Mouse (Mus musculus) kidney, postnatal 36 days (tissue): Measurements from ENCODE around the gene Bank1.

Experiments
- DNase-seq, 2 experiments: peaks; one replicate each; pipeline ENCODE4 v3.0.0; 2021 to 2022; ENCODE audit warnings: mixed read lengths in 2 of 2

Bank1 gene

DNA sequence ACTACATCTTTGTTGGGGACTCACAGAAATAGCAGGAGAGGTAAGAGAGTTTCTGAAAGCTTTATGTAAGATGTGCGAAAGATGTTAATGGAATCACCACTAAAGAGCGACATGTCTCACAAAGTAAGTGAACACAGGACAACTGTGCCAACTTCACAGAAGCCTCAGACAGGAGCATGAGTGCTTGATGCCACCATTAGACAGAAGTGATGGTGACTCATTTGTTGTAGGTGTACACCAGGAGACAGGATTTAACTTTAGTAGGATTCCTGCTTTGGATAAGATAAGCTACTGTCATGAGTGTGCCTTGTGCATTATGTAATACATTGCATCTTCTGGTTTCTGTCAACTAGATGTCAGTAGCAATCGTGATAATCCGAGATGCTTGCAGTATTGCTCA is 74.3 kb downstream of the Bank1 start:
- DNase-seq = no peak

DNA sequence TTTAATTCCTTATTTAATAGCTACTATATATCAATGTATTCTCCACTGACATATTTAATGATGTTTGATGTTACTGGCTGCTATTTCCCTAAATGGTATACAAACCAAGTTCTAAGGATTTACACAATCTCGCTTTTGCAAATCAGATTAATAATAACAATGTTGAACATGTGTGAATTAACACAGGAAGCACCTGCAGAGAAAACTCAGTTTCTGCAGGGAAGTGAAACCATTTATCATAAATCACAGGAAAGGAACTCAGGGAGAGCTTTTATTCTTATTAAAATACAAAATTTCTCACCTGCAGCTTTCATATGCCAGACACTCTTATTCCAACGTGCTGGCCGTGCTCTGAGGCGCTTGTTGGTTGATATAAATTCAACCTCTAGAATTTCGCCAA is 78.5 kb downstream of the Bank1 start:
- no peak for DNase-seq

DNA sequence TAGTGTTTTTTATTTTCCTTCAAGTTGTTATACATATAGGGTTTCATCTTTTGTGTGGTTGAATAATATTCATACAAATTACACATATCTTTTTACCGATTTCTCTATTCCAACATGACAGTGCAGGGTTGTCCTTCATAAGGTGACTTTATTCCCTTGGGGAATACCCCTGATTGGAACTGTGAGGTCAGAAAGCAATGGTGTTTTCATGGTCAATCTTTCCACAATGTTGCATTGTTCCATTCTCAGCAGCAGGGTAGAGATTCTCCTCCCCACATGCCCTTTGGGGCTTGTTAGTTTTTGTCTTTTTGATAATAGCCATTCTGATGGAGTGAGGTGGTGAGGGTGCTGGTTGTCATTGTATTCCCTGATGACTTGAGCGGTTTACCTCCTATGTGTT is 80.9 kb downstream of the Bank1 start:
- no peak for DNase-seq

DNA sequence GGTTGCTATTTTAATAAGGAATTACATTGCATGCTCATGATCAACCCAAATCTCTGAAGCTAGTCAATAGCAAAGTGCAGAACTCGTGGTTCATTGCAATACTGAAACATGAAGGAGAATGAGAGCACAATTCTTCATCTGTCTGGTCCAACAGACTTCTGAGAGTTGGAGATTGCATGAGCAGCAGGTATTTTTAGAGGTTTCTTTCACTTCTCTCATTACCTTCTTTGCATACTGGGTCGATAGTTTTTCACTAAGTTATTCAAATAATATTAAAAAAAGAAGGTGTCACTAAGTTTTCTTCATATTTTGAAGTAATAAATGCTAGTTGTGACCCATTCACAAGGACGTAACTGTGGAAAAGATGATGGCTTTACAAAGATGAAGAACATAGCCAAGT is 87.1 kb downstream of the Bank1 start:
- no peak for DNase-seq

DNA sequence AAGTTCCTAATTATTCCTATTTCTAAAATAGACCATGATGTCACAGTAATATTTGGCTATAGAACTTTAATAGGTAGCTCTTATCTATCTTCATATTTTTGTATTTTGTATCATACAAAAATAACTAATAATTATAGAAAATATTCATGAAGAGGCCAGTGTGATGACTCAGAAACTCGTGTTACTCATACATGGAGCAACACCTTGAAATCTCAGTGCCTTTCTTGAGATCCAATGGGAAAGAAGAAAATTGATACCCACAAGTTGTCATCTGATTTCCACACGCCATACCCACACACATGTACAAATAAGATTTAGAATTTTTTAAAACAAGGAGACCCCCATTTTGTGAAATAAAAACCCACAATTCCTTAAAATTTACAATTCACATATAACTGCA is 92.4 kb downstream of the Bank1 start:
- no peak for DNase-seq

DNA sequence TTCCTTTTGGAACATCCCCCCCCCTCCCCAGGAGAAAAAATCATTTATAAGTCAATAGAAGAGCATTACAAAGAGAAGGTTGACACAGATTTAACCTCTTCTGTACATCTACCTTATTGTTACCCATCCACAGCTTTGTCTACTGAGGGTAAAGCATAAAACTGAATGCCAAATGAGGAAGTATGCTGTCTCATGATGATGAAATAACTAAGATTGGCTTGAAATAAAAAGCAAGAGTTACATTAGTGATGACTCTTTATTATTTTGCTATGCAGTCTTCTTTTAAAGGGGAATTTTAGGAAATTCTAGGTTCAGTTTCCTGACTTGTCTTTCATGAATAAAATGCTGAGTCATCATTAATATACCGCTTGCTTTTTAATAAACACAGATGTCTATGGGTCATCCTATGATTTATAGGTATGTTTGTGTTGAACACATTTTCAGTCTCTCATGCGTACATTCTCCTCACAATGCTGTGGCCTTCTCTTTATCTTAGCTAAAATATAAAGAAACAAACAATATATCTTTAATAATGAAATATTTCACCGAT is 95.2 kb downstream of the Bank1 start:
- DNase-seq = no peak

DNA sequence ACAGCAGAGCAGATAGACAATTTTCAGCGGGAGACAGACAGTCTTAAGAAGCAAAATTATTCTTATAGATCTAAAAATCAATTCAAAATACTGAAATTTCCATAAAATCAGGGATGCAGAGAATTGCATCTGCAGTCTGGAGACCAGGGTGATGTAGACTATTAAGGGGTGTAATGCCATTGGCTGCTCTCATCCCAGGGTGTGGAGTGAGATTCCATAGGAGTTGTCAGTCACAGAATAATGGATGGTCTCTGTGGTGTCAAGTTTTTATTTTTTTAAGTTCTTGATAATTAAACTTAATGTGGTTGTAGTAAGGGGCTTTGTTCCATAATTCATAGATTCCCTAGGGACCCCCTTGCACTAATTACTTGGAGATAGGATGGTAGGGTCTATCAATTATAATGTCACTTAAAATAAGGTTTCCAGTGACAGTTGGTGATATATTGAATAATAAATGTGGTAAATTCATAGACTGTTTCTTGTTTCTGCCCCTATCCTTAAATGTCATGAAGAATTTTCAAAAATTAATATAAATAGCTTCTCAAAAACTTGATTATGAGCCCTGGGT is 136.1 kb downstream of the Bank1 start:
- DNase-seq = no peak

DNA sequence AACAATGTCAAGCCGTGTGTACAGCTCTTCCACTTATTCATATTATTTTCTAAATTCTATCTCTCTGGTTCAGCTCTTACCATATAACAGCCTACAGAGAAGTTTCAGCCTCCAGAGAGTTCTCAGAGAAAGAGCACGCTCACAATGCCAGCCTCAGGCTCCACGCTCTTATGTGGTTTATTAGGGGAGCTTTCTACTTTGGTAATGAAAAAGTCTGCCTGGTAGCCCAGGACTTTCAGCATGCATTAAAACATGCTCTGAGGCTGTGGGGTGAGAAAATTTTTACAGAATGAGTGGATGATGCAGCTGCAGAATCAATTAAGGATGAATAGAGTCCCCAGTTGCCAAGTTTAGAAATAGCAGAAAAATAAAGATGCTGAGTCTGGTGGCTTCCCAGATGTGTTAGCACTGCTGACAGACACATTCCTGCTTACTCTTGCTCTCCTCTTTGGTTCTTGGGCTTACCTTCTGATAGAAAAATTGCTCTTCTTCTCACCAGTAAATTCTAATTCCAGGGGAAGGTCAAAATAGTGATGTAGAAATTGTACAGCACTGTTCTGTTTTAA is 139.2 kb downstream of the Bank1 start:
- DNase-seq = no peak

DNA sequence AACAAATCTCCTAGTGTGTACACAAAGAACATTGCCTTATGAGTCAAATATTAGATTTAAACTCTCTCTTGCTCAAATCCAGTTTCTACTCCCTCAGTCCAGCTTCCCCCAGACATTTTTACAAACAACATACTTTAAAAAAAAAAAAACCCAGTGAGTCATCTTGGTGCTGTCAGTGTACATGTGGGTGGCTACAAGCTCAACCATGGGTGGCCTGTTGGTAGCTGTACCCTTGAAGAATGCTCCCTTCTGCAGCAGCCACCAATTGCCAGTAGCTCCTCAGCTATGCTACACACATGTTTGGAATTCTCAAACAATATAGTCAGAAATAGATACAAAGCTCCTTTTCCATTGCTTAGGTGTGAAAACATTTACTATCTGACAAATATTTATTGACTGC is 154.2 kb downstream of the Bank1 start:
- DNase-seq = no peak

DNA sequence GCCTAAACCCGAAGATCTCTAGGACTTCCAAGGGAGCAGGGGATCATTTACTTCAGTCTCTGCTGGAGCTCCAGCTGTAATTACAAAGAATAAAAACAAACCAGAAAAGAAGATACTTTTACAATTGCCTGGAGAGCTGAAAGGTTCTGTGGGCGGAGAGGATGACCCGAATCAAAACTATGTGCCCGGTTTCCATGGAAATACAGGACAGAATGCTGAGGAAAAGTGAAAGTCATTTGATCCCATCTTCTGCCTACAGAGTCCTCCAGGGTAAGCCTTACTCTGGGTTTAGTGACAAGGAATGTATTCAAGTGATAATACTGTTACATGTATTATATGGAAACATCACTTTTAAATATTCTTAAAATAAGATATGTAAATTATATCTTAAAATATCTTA is 157.8 kb downstream of the Bank1 start:
- no peak for DNase-seq

DNA sequence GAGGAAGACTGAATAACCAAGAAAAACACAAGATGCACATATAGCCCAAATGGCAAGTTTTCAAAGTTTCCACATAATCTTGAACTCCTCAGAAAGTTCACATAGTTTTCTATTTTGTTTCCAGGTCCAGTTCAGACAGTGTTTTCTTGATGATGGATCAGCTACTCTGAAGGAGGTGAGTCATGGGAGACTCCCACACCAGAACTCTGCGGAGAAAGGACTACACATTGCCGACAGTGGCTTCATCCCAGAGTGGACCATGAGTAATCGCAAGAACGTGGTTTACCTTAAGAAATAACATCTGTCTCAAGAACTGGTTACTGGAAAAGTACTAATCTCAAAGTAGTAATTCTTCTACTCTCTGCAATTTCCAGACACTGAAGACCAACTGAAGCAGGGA is 159.2 kb downstream of the Bank1 start:
- DNase-seq = no peak

DNA sequence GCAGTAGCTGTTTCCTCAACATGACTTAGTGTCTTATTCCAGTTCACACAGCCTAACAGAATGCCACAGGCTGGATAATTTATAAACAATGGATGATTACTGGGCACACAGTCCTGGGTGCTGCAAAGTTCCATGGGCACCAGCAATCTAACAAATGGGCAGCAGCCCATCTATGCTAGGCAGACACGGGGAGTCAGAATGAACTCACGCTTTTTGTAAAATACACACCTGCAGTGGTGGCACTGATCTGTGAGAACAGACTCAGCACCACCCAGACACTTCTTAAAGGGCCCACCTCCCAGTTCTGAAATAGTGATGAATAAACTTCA is 159.9 kb downstream of the Bank1 start:
- no peak for DNase-seq

DNA sequence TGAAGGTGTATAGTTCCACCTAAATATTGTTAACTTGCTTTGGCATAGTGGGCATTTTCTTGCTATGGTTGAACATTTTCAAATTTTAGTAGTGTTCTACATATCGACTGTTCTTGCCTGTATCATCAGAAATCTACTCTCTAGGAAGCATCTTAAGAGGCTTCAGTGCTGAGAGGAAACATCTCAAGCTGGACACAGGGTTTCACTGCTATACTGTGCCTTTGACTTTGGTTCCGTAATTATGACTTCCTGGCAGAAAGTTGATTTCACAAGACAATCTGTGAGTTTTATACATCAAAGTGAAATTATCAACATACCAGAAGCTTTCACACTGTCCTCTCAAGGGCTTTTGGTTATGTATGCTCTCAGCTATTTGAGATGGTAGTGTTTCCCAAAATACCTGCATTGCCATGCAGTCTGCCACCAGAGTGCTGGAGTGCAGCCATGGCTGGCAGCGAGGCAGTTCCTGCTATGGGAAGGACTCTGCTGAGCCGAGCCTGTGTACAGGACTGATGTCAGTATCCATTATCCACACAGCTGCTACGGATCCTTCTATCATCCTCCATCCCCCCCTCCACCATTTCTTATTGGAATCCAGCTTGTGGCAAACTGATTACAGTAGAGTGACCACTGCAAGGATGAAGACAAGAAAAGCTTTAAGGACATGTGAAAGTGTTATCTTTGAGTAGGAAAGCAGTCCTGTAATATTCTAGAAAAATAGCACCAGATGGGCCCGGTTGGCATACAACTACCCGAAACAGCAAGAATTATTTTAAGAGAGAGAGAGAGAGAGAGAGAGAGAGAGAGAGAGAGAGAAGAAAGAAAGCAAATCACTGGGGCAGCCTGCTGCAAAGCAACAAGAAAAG is 160.5 kb downstream of the Bank1 start:
- DNase-seq = peak in 1 of 2 experiments; percentile 5

DNA sequence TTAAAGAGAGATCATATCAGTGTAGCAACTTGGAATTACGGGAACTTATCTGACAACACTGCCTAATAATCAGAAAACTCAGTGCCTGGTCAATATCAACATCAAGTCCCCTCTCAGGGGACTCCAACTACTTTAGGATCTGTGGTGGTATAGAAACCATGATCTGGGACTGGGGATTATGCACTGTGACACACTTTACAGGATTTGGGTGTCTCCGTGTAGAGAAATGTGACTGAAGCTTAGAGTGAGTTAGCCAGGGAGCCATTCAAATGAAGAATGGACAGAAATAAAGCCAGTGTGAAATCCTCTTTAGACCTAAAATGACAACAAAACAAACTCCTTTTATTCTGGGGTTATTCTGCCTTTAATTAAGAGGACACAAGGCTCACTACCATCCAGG is 167.8 kb downstream of the Bank1 start:
- DNase-seq = no peak

DNA sequence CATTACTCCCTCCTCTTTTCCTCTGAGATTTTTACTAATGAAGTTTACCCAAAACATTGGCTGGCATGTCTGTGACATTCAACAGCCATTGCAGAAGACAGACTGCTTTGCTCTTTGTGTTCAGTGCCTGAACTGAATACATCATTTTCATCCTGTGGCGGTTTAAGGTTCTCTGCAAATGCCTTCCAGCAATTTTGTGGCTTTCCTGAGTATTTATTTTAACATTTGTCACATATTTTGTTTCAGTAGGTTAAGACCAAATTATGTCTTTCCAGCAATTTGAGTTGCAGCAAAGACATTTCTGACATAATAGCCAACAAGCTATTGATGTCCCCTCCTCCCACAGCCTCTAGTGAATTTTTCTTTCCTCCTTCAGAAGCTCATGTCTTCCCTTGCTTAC is 170.3 kb downstream of the Bank1 start:
- DNase-seq = no peak

DNA sequence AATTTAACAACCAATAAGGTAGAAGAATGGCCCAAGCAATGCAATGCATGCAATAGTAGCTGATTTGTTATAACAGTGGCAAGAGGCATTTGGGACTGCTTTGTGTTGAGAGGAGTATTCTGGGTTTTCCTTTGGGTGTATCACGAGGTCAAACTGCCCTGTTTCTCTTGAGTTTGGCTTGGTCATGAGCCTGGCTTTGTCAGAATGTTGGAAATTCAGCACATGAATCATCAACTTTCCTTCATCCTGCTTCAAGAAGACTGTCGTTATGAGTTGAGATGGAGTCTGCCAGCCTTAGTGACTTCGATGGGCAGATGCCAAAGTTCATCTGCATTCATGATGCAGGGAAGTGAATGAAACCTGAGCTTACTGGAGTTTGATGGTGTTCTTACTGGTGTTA is 175.0 kb downstream of the Bank1 start:
- no peak for DNase-seq

DNA sequence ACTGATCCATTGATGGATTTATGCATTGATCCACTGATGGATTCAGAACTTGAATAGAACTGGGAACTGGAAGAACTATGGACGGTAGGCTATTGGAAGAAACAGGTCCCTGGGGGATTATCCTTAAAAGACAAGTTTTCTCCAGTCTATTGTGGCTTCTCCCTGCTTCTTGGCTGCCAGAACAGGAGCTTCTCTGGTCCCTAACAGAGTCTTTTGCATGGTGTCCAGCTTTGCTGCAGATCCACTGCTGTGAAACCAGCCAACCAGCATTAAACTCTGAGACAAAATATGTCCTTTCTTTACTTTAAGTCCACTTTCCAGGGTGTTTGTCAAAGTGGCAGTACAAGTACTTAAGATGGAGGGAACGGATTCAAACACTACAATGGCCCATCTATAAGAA is 178.7 kb downstream of the Bank1 start:
- no peak for DNase-seq

DNA sequence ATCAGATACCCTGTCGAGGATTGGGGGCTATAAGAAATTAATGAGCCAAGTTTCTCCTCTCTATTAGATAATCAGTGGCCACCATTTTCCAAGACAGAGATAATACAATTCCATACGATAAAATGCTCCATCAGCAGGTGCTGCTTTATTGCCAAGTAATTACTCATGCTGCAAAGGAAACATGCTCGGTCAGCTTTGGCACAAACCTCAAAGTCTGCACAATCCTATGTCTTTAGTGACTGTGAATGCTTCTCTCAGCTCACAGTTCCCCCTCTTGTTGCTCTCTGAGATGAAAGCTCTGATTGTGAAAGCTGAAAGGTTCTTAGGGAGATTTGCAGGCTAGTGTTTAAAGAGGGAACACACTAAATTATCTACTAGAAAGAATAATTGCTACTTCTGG is 193.9 kb downstream of the Bank1 start:
- peak in 1 of 2 experiments; percentile 4 for DNase-seq

DNA sequence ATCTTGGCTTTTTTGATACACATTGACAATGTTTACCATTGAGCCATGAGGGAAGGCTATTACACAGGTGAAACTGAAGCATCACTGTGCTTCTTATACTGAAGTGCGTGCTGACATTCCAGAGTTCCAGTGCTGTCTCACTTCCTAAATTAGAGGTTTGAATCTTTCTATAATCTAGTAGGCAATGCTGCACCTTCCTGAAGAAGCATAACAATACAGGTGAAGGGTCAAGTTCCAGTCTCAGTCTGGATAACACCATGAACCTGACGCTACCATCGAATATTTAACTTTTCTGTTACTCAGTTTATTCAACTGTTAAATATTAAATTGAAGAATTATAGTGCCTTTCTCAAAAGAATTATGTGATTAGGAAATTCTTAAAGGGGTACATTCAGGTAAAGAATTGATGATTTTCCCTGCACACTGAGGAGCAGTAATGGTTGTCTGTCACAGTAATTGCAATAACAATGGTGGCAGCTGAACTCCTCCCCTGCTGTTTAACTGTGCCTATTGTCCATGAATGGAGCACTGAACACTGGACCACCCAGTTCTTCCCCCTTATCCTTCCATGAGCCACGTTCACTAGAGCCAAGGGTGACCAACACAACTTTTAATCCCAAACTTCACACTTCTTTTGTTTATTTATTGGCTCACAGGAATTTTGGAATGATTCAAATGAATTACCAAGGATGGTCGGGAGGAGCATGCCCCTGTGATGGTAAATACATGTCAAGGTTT is 210.2 kb downstream of the Bank1 start:
- no peak for DNase-seq

DNA sequence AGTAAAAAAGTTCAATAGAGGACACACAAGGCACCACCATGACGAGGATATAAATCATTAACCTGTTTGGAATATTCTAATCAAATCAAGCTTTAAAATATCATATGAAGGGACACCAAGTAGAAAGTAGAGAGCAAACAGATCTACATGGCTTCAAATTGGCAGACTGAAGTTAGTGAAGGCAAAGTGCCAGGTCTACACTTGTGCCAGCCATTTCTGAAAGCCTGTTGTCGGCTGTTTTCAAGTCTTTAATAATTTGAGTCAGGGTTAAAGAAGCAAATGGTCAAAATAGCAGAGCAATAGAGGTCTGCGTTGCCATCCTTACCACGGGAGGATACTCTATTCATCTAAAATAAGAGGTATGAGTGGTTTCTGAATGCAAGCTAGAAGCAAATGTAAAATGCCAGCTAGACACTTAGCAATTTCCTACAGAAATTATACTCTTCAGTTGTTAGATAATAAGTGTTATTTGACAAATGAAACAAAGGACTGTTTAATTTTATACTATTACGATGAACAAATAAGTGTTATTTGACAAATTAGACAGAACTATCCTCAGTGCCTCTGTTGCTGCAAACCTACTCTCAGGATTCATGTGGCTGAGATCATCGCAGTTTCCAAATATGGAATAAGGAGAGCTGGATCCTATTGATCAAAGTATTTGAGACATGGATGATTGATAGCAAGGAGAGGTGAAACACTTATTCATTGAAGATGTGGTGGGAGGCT is 216.3 kb downstream of the Bank1 start:
- DNase-seq = peak in 1 of 2 experiments; percentile 3

DNA sequence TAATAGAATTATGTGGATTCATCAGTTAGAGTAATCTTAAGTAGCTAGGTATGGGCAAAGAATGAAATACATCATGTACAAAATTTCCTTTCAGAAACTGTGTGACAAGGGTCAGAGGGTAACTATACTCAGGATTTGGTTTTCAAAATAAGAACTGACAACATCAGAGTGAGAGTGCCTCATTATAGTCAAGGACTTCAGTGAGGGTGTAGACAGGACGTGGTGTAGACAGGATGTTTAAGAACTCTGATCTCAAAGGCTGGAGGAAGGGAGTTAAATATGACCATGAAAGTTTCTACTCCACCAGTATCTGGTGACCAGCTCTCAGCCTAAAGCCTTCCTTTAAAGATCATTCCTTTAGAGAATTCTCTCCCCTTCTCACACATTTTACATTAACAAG is 219.4 kb downstream of the Bank1 start:
- DNase-seq = no peak

DNA sequence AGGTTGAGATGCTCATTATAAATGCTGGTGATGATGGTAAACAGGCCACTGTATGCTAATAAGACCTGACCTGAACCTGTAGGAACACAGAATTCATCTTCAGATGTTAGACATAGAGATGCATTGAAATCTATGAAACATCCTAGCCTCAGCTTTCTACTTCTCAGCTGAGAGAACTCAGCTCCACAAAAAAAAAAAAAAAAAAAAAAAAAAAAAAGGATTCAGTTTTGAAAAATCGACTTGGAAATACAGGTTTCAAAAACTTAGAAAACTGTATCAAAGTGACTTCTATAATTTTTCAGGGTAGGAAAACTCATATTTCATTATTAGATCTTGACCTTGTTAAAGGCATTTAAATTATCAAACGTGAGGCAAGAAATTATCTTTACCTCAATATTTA is 222.5 kb downstream of the Bank1 start:
- no peak for DNase-seq

DNA sequence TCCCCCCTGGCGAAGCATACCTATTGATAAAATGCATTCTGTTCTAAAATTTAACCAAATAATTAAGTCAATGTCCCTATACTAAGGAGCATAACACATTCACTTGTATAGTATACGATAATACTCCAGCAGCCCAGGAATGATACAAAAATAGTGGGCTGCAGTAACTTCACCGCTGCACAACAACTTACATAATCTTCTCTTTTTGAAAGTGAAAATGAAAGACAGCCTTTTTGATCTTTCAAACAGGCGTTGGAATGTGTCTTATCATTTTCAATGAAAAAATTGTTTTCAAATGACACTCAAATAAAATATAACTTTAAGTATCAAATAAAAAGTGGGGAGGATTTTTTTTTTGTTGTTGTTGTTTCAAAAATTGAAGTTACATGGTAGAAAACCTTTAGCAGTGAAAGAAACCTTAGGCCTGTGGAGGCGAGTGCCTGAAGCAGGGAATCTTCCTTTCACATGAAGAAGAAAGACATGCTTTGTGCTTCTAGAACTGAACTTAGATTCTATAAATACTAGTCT is 224.8 kb downstream of the Bank1 start:
- no peak for DNase-seq
